Mouse (Mus musculus): ENCODE measurements around the gene Zdhhc3. TPM values are rescaled to one million over a fixed set of nuclear protein-coding genes. Genes with fewer than 3 reads are reported as not detected.

Gene Zdhhc3
- polyA plus RNA-seq, 1 experiment, result 173 TPM

GRCm38 (mm10) chr9:123031496-123032246 lies 81.3 kb downstream of the Zdhhc3 start:
- 87% methylated on average over 13 of the region's 13 CpGs for WGBS
- no peaks in the 10 kb centered on the region for H3K27me3 ChIP-seq (ENCODE audit: control insufficient read depth, insufficient read depth, low read length)
- TF ChIP-seq POLR2A (IDR thresholded peaks at IDR 0.05; ENCODE audit: control insufficient read depth, extremely low read depth, insufficient read depth, low read length, poor library complexity) (no peak), CTCF (IDR thresholded peaks at IDR 0.05; ENCODE audit: borderline replicate concordance, control insufficient read depth, extremely low read depth, insufficient read depth, low read length, poor library complexity) (no peak)
- DNase-seq, result no peak
- H3K4me3 ChIP-seq (ENCODE audit: control insufficient read depth, insufficient read depth, low read length), result no peak overlapping the region
- no peaks in the 10 kb centered on the region for H3K4me1 ChIP-seq (replicated peaks; ENCODE audit: control insufficient read depth, insufficient read depth, low read length)
- H3K36me3 ChIP-seq (ENCODE audit: control insufficient read depth, insufficient read depth, low read length), result no peaks in the 10 kb centered on the region
- H3K27ac ChIP-seq (ENCODE audit: control insufficient read depth, insufficient read depth, low read length), result no peak overlapping the region

- peaks cover 5% of the 10 kb centered on the region for H3K4me1 ChIP-seq (replicated peaks; ENCODE audit: control insufficient read depth, insufficient read depth, low read length)
- WGBS, result 94% methylated on average over 2 of the region's 2 CpGs
- no peaks in the 10 kb centered on the region for H3K27me3 ChIP-seq (ENCODE audit: control insufficient read depth, insufficient read depth, low read length)
- no peak for TF ChIP-seq CTCF (IDR thresholded peaks at IDR 0.05; ENCODE audit: borderline replicate concordance, control insufficient read depth, extremely low read depth, insufficient read depth, low read length, poor library complexity)
- TF ChIP-seq POLR2A (IDR thresholded peaks at IDR 0.05; ENCODE audit: control insufficient read depth, extremely low read depth, insufficient read depth, low read length, poor library complexity), result no peak
- no peak overlapping the region for H3K4me3 ChIP-seq (ENCODE audit: control insufficient read depth, insufficient read depth, low read length)
- H3K27ac ChIP-seq (ENCODE audit: control insufficient read depth, insufficient read depth, low read length), result no peak overlapping the region
- no peak for DNase-seq
- H3K36me3 ChIP-seq (ENCODE audit: control insufficient read depth, insufficient read depth, low read length), result no peaks in the 10 kb centered on the region
Measured at GRCm38 (mm10) chr9:123024201-123024600, 88.8 kb downstream of the Zdhhc3 start.

- no peak overlapping the region for H3K27ac ChIP-seq (ENCODE audit: control insufficient read depth, insufficient read depth, low read length)
- no peak for DNase-seq
- no peak for TF ChIP-seq CTCF (IDR thresholded peaks at IDR 0.05; ENCODE audit: borderline replicate concordance, control insufficient read depth, extremely low read depth, insufficient read depth, low read length, poor library complexity)
- H3K27me3 ChIP-seq (ENCODE audit: control insufficient read depth, insufficient read depth, low read length), result no peaks in the 10 kb centered on the region
- WGBS, result 43% methylated on average over 18 of the region's 24 CpGs
- peaks cover 5% of the 10 kb centered on the region for H3K4me1 ChIP-seq (replicated peaks; ENCODE audit: control insufficient read depth, insufficient read depth, low read length)
- H3K36me3 ChIP-seq (ENCODE audit: control insufficient read depth, insufficient read depth, low read length), result 0 out of 2 replicates have a peak, but pooled peaks cover 5% of the 10 kb centered on the region
- H3K4me3 ChIP-seq (ENCODE audit: control insufficient read depth, insufficient read depth, low read length), result peak overlapping the region; percentile 49
Measured at GRCm38 (mm10) chr9:123021636-123022379, 91.2 kb downstream of the Zdhhc3 start.

- WGBS, result under 1% methylated on average over 54 of the region's 69 CpGs
- H3K4me3 ChIP-seq (ENCODE audit: control insufficient read depth, insufficient read depth, low read length), result peak within 1 kb of the TSS; percentile 97
- TF ChIP-seq POLR2A (IDR thresholded peaks at IDR 0.05; ENCODE audit: control insufficient read depth, extremely low read depth, insufficient read depth, low read length, poor library complexity) (peak; percentile 72), CTCF (IDR thresholded peaks at IDR 0.05; ENCODE audit: borderline replicate concordance, control insufficient read depth, extremely low read depth, insufficient read depth, low read length, poor library complexity) (0 out of 2 replicates have a peak, but pooled peaks have one; percentile 51)
- peak within 1 kb of the TSS; percentile 93 for H3K27ac ChIP-seq (ENCODE audit: control insufficient read depth, insufficient read depth, low read length)
- H3K4me1 ChIP-seq (replicated peaks; ENCODE audit: control insufficient read depth, insufficient read depth, low read length), result peaks cover 5% of the 10 kb centered on the region
- peaks cover 8% of the 10 kb centered on the region for H3K36me3 ChIP-seq (ENCODE audit: control insufficient read depth, insufficient read depth, low read length)
- no peaks in the 10 kb centered on the region for H3K27me3 ChIP-seq (ENCODE audit: control insufficient read depth, insufficient read depth, low read length)
- peak; percentile 84 for DNase-seq
Measured at GRCm38 (mm10) chr9:123020995-123021631, 91.9 kb downstream of the Zdhhc3 start, which contains the start of gene Tmem42. TSS of gene Tmem42 (plus strand) at chr9:123021326.

Other genes starting within 250 kb of the Zdhhc3 start
- gene Zfp445, start 247.2 kb downstream of the Zdhhc3 start, polyA plus RNA-seq (2012; rRNA removed), result 55.0 and 56.2 TPM in 2 replicates
- 2.8 and 3.0 TPM in 2 replicates for gene Zkscan7, start 227.5 kb downstream of the Zdhhc3 start, polyA plus RNA-seq (2012; rRNA removed)
- 0.20 and 0.23 TPM in 2 replicates for gene Zfp105, start 190.1 kb downstream of the Zdhhc3 start, polyA plus RNA-seq (2012; rRNA removed)
- gene 1110059G10Rik, start 162.2 kb downstream of the Zdhhc3 start, polyA plus RNA-seq (2012; rRNA removed), result 2.9 and 3.2 TPM in 2 replicates
- gene Kif15, start 162.2 kb downstream of the Zdhhc3 start, polyA plus RNA-seq (2012; rRNA removed), result 40.1 and 62.8 TPM in 2 replicates
- 15.7 and 18.5 TPM in 2 replicates for gene Tmem42, start 91.9 kb downstream of the Zdhhc3 start, polyA plus RNA-seq (2012; rRNA removed)
- gene Tgm4, start 78.5 kb downstream of the Zdhhc3 start, polyA plus RNA-seq (2012; rRNA removed), result 0.18 and 0.36 TPM in 2 replicates
- 40.4 and 41.3 TPM in 2 replicates for gene Exosc7, start within 50 bp of the Zdhhc3 start, polyA plus RNA-seq (2012; rRNA removed)
- 19.2 and 20.0 TPM in 2 replicates for gene Clec3b, start 37.7 kb upstream of the Zdhhc3 start, polyA plus RNA-seq (2012; rRNA removed)
- 8.3 and 10.3 TPM in 2 replicates for gene Cdcp1, start 102.8 kb upstream of the Zdhhc3 start, polyA plus RNA-seq (2012; rRNA removed)
- gene Tmem158, start 147.6 kb upstream of the Zdhhc3 start, polyA plus RNA-seq (2012; rRNA removed), result 14.1 and 22.0 TPM in 2 replicates